Mouse (Mus musculus): Measurements from ENCODE around the gene Gm6710.
"Not testable (repeated sequence)": the region's sequence is repeated elsewhere in the genome, so short reads cannot be mapped to it uniquely, and the experiment has no call there.

The Gm6710 gene

DNA sequence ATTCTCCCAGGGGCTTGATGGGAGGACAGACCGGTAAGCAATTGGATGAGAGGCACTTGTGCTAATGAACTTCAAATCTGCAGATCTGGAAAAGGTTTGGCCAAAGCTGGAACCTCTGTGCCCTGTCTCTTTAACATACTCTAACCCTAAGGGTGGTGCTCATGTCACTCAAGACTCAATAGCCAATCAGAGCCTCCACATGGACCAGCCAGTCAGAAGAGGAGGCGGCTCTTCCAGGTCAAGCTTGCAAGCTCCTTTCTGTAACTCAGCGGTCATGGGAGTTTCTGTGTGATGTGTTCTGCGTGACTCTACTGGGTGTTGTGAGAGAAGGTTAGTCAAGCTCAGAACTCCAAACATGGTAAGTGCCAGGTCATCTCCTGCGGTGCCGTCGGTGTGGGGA is at the start of gene Gm6710:
TSS of gene Gm6710 (plus strand) at position 196 of the 400 bp plus-strand sequence.
- not testable (repeated sequence) for DNase-seq (ENCODE audit: extremely low spot score, low read depth, low spot score)

Measured in hindlimb bud, embryonic 11.5 days (tissue).